Mouse (Mus musculus) induced T-regulatory cell, adult 2 months (primary cell): ENCODE measurements around the gene Rpgrip1.

Experiments
- DNase-seq: peaks from one replicate; pipeline ENCODE4 v3.0.0-alpha.2; 2012; ENCODE audit warnings: low read depth

Gene Rpgrip1

DNA sequence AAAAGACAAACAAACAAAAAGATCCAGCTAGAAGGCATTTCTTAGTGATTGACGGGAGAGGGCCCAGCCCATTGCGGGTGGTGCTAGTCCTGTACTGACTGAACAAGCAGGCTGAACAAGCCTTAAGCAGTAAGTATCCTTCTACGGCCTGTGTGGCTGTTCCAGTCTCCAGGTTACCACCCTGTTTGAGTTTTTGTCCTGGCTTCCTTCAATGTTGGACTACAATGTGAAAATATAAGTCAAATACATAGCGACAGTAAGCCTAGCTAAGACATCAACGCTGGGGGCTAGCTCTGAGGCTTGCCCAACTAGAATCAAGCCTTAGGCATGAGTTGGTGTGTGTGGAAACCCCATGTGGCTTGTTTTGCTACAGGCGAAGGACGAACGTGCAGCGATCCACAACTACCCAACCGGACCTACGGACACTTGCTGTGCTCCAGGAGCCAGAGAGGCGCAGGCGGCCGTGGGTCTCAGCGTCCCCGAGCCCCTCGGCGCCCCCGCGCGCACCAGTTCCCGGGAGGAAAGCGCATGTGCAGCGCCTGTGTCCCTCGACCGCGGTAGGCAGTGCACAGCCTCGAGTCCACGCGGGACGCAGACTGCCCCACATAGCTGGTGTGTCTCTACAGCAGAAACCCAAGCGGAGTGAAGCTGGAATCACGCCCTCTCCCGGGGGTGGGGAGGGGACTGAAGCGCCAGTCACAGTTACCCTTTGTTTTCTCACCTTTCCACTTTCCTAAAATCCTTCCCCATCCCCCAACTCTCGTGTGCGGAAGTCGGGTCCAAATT is 8.5 kb downstream of the Rpgrip1 start:
- DNase-seq: peak; percentile 60

DNA sequence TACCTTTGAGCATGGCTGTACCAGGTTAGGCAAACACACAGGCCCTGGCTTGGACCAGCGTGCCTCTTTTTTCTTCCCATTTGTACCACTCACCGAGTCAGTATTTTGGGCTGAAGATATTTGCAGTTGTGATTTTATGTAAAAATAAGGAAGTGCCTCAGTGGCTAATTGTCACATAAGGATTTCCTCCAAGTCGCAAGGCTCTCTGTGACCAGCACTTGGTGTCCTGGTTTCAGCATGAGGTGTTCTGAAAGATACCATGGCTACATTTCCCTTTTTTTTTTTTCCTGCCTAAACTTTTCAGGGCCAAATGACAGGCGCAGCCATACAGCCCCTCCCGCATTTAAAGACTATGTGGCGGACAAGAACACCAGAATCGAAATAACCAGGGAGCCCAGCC is 9.7 kb downstream of the Rpgrip1 start:
- DNase-seq: no peak

DNA sequence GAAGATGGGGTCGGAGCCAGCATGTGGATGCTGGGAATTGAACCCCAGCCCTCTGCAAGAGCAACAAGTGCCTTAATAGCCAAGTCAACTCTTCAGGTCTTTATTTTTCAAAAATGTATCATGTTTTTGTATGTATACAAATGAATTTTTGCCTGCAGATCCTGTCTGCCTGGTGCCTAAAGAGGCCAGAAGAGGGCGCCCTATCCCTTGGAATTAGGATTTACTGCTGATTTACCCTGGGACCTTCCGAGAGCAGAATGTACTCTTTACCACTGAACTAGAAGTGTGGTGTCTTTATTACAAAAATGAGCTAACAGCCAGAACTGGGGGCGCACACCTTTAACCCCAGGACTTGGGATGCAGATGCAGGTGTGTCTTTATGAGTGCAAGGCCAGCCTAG is 13.4 kb downstream of the Rpgrip1 start:
- peak; percentile 87 for DNase-seq

GRCm38 (mm10) chr14:52124636-52125035 is 14.1 kb downstream of the Rpgrip1 start:
- DNase-seq: no peak

DNA sequence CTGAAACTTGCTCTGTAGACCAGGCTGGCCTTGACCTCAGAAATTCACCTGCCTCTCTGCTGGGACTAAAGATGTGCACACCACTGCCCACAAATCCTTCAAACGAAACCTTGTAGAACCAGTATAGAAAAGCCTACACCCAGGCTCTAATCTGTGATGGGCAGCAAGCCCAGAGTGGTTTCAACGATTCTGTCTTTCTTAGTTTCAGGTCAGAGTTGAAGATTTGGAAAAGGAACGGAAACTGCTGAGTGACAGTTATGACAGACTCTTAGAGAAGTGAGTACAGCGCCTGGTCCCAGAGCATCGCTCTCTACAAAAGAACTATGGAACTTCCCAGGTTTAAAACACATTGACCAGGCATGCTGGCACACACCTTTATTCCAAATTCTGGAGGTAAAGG is 23.1 kb downstream of the Rpgrip1 start:
- no peak for DNase-seq

- DNase-seq: peak; percentile 83
Measured at GRCm38 (mm10) chr14:52140577-52141444, 30.3 kb downstream of the Rpgrip1 start.

DNA sequence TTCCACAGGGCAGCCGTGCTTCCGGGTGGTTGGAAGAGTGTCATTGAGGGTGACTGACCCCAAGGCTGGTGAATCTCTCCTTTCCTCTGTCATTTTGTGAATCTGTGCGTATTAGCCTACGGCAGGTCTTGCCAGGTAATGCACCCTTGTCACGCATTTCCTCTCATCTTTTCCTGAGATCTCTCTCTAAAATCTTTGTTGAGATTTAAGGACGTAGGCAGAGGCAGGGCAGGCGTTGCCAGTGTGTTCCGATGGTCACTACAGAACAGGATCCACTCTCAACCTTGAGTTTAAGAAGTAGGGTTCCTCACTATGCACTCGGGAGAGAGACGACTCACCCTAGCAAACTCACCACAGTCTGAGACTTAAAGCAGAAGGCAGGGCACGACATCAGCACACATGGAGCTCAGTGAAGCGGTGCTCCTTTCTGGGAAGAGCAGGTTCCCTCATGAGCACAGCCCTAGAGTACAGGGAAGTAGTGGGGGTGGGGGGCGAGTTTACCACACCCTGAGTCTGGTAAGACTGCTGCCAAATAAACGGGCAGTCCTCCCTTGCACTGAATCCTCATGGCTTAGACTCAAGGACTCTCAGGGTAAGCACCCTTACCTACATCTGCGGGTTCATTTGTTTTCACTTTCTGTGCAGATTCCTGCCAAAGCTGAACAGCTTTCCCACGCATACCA is 31.1 kb downstream of the Rpgrip1 start:
- DNase-seq: no peak

- no peak for DNase-seq
Measured at GRCm38 (mm10) chr14:52144165-52144564, 33.7 kb downstream of the Rpgrip1 start.

GRCm38 (mm10) chr14:52146540-52146939 is 36.0 kb downstream of the Rpgrip1 start:
- DNase-seq: peak; percentile 65

DNA sequence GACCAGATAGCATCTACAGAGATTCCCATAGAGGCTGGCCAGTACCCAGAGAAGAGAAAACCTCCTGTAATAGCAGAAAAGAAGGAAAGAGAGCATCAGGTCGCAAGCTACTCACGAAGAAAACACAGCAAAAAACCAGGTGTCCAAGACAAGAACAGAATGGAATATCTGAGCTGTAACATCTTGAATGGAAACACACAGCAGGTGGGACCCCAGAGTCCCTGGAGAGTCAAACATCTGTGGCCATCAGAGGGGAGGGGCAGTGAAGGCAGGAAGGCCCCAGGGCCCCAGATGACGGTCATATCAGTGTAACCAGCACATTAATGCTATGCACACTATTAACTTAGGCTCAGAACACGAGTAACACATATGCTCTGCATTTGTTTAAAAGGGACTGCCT is 39.4 kb downstream of the Rpgrip1 start:
- no peak for DNase-seq

- no peak for DNase-seq
Measured at GRCm38 (mm10) chr14:52152179-52152578, 41.7 kb downstream of the Rpgrip1 start.

- no peak for DNase-seq
Measured at GRCm38 (mm10) chr14:52152613-52153012, 42.1 kb downstream of the Rpgrip1 start.

DNA sequence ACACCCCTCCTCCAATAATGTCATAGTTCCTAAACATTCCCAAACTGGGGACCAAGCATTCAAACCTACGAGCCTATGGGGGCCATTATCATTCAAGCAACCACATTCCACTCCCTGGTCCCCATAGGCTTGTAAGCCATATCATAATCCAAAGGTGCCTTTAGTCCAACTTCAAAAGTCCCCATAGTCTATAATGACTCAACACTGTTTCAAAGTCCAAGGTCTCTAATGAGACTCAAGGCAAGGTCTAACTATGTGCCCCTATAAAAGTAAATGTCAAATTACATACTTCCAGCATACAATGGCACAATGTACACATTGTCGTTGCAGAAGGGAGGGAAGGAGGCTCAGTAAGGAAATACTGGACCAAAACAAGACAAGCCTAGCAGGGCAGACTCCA is 44.5 kb downstream of the Rpgrip1 start:
- DNase-seq: no peak

DNA sequence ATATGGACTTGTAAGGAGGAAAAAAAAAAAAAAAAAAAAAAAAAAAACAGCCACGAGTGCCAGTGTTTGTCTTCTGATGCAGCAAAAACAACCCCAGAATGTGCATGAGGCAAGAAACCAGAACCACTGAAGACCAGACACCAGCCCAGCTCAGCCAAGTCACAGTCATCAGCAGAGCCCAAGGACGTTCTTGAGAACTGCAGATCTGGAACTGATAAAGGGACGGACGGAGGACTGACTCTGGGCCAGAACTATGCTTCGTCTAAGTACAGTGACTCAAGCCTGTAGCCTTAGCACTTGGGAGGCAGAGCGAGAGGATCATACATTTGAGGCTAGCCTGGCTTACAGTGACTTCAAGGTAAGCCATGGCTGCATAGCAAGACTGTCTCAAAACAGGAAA is 50.4 kb downstream of the Rpgrip1 start:
- no peak for DNase-seq

- DNase-seq: peak; percentile 29
Measured at GRCm38 (mm10) chr14:52166571-52166970, 56.1 kb downstream of the Rpgrip1 start.

- no peak for DNase-seq
Measured at GRCm38 (mm10) chr14:52188788-52189187, 78.3 kb downstream of the Rpgrip1 start.

GRCm38 (mm10) chr14:52189519-52189918 is 79.0 kb downstream of the Rpgrip1 start:
- DNase-seq: peak; percentile 24

DNA sequence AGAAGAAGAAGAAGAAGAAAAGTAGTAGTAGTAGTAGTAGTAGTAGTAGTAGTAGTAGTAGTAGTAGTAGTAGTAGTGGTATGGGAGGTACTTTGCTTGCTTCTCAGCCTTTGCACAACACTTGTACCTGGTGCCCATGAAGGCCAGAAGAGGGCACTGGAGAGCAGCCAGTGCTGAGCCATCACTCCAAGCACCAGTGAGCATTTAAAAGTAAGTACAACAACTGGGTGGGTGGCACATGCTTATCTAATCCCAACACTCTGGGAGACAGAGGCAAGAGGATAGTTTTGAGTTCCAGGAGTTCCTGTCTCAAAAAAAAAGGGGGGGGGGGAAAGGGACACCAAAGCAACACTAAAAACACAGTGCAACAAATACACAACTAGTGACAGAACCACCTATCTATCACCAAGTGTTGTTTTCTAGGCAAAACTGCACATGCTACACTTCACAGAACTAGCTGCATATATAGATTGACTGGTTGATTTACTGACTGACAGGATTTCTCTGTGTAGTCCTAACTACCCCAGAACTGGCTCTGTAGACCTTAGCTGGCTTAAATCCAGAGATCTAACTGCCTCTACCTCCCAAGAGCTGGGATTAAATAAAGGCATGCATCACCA is 80.3 kb downstream of the Rpgrip1 start:
- DNase-seq: peak; percentile 76

DNA sequence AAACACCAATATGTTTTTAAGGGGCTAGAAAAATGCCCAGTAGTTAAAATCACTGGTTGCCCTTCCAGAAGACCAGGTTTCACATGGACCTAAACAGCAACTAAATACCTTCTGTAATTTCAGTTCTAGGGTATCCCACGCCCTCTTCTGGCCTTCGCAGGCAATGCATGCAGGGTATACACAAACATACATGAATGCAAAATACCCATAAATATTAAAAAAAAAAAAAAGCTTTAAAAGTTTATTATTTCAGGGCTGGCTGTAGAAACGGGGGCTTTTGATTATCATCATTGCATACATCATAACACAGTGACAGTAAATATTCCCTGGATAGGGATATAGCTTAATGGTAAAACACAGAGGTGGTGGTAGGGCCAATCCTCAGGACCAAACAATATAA is 85.2 kb downstream of the Rpgrip1 start:
- DNase-seq: peak; percentile 87

DNA sequence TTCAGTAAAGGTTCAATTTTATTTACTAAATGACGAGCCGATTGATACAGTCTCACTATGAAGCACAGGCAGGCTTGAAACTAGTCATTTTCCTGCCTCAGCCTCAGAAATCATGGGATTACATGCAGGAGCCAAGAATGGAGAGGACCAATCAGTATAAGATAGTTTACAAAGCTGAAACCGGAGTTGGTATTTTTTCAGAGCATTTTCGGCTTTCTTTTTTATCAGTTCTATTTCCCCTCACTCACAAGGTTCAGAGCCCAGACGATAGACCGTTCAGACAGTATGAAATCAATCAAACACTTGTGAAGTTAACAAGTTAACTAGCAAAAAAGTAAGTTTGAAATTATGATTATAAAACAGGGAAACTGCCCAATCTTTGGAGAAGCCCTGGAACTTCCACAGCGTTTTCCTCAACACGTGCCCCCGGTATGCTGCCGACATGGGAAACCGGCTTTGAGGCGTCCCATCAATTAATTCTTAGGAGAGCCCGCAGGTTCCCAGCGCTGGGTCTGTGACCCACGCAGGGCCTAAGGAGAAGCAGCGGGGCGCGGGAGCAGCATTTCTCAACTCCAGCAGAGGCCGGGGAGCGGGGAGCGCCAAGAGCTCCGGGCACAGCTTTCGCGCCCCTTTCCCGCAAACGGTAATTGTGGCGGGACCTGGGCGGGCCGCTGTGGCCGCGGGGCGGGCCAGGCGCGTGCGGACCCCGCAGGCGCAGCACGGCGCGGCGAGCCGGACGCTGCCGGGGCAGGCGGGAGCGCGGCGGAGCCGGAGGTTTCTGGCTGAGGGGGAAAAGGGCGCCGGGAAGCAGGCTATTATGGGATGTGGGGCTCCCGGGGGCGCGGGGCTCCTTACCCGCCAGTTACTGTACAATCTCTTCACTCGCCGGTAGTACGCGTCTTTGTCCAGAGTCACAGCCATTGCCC is 86.0 kb downstream of the Rpgrip1 start:
- peak; percentile 48 for DNase-seq
